Mouse (Mus musculus) CH12.LX (cell line): ENCODE measurements at regions not wholly inside any gene's neighbourhood (a gene's known extent, or its start where the extent isn't known, plus 50 kb on each side); places are given as distances from the start of the nearest gene placed in this dataset.

ENCODE experiments used
- CTCF ChIP-seq, 2 experiments: IDR thresholded peaks in 1 of 2; conservative IDR thresholded peaks in 1 of 2; 2 replicates each; pipeline ENCODE4 v1.5.1; 2011 to 2012; ENCODE audit warnings: low read depth in 2 of 2, low read length in 2 of 2, improper control_type of control experiment in 1 of 2, inconsistent platforms in 1 of 2, mild to moderate bottlenecking in 1 of 2, moderate library complexity in 1 of 2
- GABPA ChIP-seq: IDR thresholded peaks from 2 replicates; pipeline ENCODE4 v1.6.1; 2012; ENCODE audit warnings: low read depth, low read length, improper control_type of control experiment, inconsistent platforms; ENCODE audit not compliant: insufficient replicate concordance
- IRF4 ChIP-seq: IDR thresholded peaks from 2 replicates; pipeline ENCODE4 v1.6.1; 2014; ENCODE audit warnings: low read depth, mild to moderate bottlenecking, inconsistent platforms, low read length, improper control_type of control experiment
- KAT2A ChIP-seq: IDR thresholded peaks from 2 replicates; pipeline ENCODE4 v1.6.1; 2012; ENCODE audit warnings: low read length, improper control_type of control experiment, inconsistent platforms; ENCODE audit not compliant: insufficient replicate concordance
- POLR2A ChIP-seq: IDR thresholded peaks from 2 replicates; pipeline ENCODE4 v1.6.1; 2011; ENCODE audit warnings: low read depth, mild to moderate bottlenecking, improper control_type of control experiment, low read length
- ZC3H11A ChIP-seq: IDR thresholded peaks from 2 replicates; pipeline ENCODE4 v1.6.1; 2012; ENCODE audit warnings: low read depth, mild to moderate bottlenecking, inconsistent platforms, low read length, improper control_type of control experiment
- ZKSCAN1 ChIP-seq: IDR thresholded peaks from 2 replicates; pipeline ENCODE4 v1.6.1; 2012; ENCODE audit warnings: low read depth, inconsistent platforms, low read length, improper control_type of control experiment, borderline replicate concordance

- no peak for TF ChIP-seq ZKSCAN1
- TF ChIP-seq POLR2A, result no peak
- no peak for TF ChIP-seq GABPA
- no peak for TF ChIP-seq KAT2A
- no peak for TF ChIP-seq CTCF (conservative IDR thresholded peaks at IDR 0.05 in 1 of 2, IDR thresholded peaks at IDR 0.05 in 1 of 2; ENCODE audit: low read depth in 2 of 2, low read length in 2 of 2)
- no peak for TF ChIP-seq IRF4
- no peak for TF ChIP-seq ZC3H11A
Observed at GRCm38 (mm10) chr13:34511332-34511731, 142.0 kb downstream of the Pxdc1 start.
